Mouse (Mus musculus): ENCODE measurements at regions not wholly inside any gene's neighbourhood (a gene's known extent, or its start where the extent isn't known, plus 50 kb on each side); places are given as distances from the start of the nearest gene placed in this dataset.
A peak's percentile ranks its signal among the peaks of the same experiment; 100 is the strongest.
"Not testable (repeated sequence)": the region's sequence is repeated elsewhere in the genome, so short reads cannot be mapped to it uniquely, and the experiment has no call there.

- H3K9me3 ChIP-seq (replicated peaks; ENCODE audit: control insufficient read depth, low read length); H3K4me1 ChIP-seq (ENCODE audit: control insufficient read depth, insufficient read depth); H3K27me3 ChIP-seq (ENCODE audit: control insufficient read depth, insufficient read depth, low read length); DNase-seq (ENCODE audit: low spot score); H3K9ac ChIP-seq (replicated peaks; ENCODE audit: low read depth, low read length); H3K4me2 ChIP-seq (ENCODE audit: low read depth, low read length); H3K27ac ChIP-seq (ENCODE audit: low read depth); ATAC-seq (ENCODE audit: insufficient read depth, low read depth); H3K36me3 ChIP-seq (replicated peaks; ENCODE audit: control insufficient read depth, insufficient read depth, low read length); H3K4me3 ChIP-seq (ENCODE audit: low read depth, low read length): not testable (repeated sequence)
- WGBS: no CpG with 5 or more reads among the region's 3 CpGs
Measured at GRCm38 (mm10) chr14:53190931-53191330, 695.4 kb upstream of the Olfr1507 start.

GRCm38 (mm10) chr14:53174099-53174498, 678.5 kb upstream of the Olfr1507 start:
- H3K9ac ChIP-seq (replicated peaks; ENCODE audit: low read depth, low read length); ATAC-seq (ENCODE audit: insufficient read depth, low read depth); H3K27me3 ChIP-seq (ENCODE audit: control insufficient read depth, insufficient read depth, low read length); H3K4me2 ChIP-seq (ENCODE audit: low read depth, low read length); H3K27ac ChIP-seq (ENCODE audit: low read depth); H3K36me3 ChIP-seq (replicated peaks; ENCODE audit: control insufficient read depth, insufficient read depth, low read length); H3K4me3 ChIP-seq (ENCODE audit: low read depth, low read length); H3K9me3 ChIP-seq (replicated peaks; ENCODE audit: control insufficient read depth, low read length); H3K4me1 ChIP-seq (ENCODE audit: control insufficient read depth, insufficient read depth); DNase-seq (ENCODE audit: low spot score): not testable (repeated sequence)

GRCm38 (mm10) chr14:53166327-53166726, 670.8 kb upstream of the Olfr1507 start:
- ATAC-seq (ENCODE audit: insufficient read depth, low read depth); H3K27ac ChIP-seq (ENCODE audit: low read depth); H3K27me3 ChIP-seq (ENCODE audit: control insufficient read depth, insufficient read depth, low read length); DNase-seq (ENCODE audit: low spot score); H3K4me2 ChIP-seq (ENCODE audit: low read depth, low read length); H3K9ac ChIP-seq (replicated peaks; ENCODE audit: low read depth, low read length); H3K9me3 ChIP-seq (replicated peaks; ENCODE audit: control insufficient read depth, low read length); H3K36me3 ChIP-seq (replicated peaks; ENCODE audit: control insufficient read depth, insufficient read depth, low read length); H3K4me3 ChIP-seq (ENCODE audit: low read depth, low read length); H3K4me1 ChIP-seq (ENCODE audit: control insufficient read depth, insufficient read depth): not testable (repeated sequence)
- WGBS: no CpG with 5 or more reads among the region's 2 CpGs

GRCm38 (mm10) chr14:53159012-53159411, 663.5 kb upstream of the Olfr1507 start:
- H3K27me3 ChIP-seq (ENCODE audit: control insufficient read depth, insufficient read depth, low read length); H3K4me3 ChIP-seq (ENCODE audit: low read depth, low read length); DNase-seq (ENCODE audit: low spot score); H3K9me3 ChIP-seq (replicated peaks; ENCODE audit: control insufficient read depth, low read length); H3K4me1 ChIP-seq (ENCODE audit: control insufficient read depth, insufficient read depth); ATAC-seq (ENCODE audit: insufficient read depth, low read depth); H3K9ac ChIP-seq (replicated peaks; ENCODE audit: low read depth, low read length); H3K27ac ChIP-seq (ENCODE audit: low read depth); H3K4me2 ChIP-seq (ENCODE audit: low read depth, low read length); H3K36me3 ChIP-seq (replicated peaks; ENCODE audit: control insufficient read depth, insufficient read depth, low read length): not testable (repeated sequence)
- WGBS: no CpG with 5 or more reads among the region's 2 CpGs

- ATAC-seq (ENCODE audit: insufficient read depth, low read depth); H3K4me1 ChIP-seq (ENCODE audit: control insufficient read depth, insufficient read depth); H3K27me3 ChIP-seq (ENCODE audit: control insufficient read depth, insufficient read depth, low read length); DNase-seq (ENCODE audit: low spot score); H3K9me3 ChIP-seq (replicated peaks; ENCODE audit: control insufficient read depth, low read length); H3K4me2 ChIP-seq (ENCODE audit: low read depth, low read length); H3K27ac ChIP-seq (ENCODE audit: low read depth); H3K36me3 ChIP-seq (replicated peaks; ENCODE audit: control insufficient read depth, insufficient read depth, low read length); H3K4me3 ChIP-seq (ENCODE audit: low read depth, low read length); H3K9ac ChIP-seq (replicated peaks; ENCODE audit: low read depth, low read length): not testable (repeated sequence)
- TF ChIP-seq CTCF (IDR thresholded peaks at IDR 0.05; ENCODE audit: low read depth): peak; percentile 12; the same call in 1 of the 2 replicates
Measured at GRCm38 (mm10) chr14:53134783-53135182, 639.2 kb upstream of the Olfr1507 start.

GRCm38 (mm10) chr14:53132390-53132789, 636.8 kb upstream of the Olfr1507 start:
- not testable (repeated sequence) for ATAC-seq (ENCODE audit: insufficient read depth, low read depth); H3K36me3 ChIP-seq (replicated peaks; ENCODE audit: control insufficient read depth, insufficient read depth, low read length); H3K9me3 ChIP-seq (replicated peaks; ENCODE audit: control insufficient read depth, low read length); H3K27me3 ChIP-seq (ENCODE audit: control insufficient read depth, insufficient read depth, low read length); H3K27ac ChIP-seq (ENCODE audit: low read depth); H3K9ac ChIP-seq (replicated peaks; ENCODE audit: low read depth, low read length); H3K4me2 ChIP-seq (ENCODE audit: low read depth, low read length); H3K4me1 ChIP-seq (ENCODE audit: control insufficient read depth, insufficient read depth); DNase-seq (ENCODE audit: low spot score); H3K4me3 ChIP-seq (ENCODE audit: low read depth, low read length)
- TF ChIP-seq CTCF (IDR thresholded peaks at IDR 0.05; ENCODE audit: low read depth): peak; percentile 53
- 11% methylated on average over 6 of the region's 6 CpGs for WGBS

Measured in heart, postnatal 0 days (tissue).